7 mouse cellular contexts compared by ENCODE assay signal in the genomic region with DNA sequence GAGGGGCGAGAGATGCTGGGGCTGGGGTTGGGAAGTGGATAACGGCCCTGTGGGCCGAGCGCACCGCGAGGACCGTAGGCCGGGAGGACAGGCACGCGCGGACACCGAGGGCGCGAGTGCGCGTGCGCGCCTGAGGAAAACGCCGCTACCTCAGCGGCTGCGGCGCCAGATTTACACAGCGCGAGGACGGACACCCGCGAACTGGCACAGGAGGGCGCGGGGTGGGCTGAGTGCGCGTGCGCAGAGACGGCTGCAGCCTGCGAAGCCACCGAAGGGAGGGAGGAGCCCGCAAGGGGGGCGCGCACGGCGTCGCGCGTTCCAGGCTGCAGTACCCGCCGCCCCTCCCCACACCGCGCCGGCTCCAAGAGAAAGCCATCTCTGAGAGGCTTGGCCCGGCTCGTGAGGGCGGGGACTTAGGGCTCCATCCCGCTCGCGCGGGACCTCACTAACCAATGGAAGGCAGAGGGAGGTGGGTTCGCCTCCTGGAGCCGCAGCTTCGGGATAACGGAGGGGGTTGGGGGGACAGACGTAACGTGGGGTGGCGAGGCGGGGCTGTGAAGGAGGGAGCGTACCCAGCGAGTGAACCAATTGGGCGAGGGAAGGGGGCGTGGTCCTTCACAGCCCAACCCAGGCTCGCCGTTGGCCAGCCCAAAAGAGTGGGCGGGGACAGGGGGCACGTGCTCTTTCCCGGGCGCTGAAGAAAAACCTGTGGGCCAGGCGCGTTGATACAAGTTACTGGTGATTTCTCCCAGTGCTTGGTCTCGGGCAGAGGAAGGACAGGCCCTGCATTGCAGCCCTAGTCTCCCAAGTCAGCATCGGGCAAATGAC. TPM values are rescaled to one million over a fixed set of nuclear protein-coding genes. Genes with fewer than 3 reads are reported as not detected.
DNase-seq lines count a peak whose midpoint lies in the region; ATAC-seq and TF ChIP-seq lines count a peak whose summit lies in the region.

A gene (minus strand): TSS at position 106 of the 828 bp plus-strand sequence.

- TF ChIP-seq POLR2A in small intestine, adult 2 months (IDR thresholded peaks at IDR 0.05; ENCODE audit: low read depth, low read length) = peak; percentile 57

- H3K27ac ChIP-seq in embryonic facial prominence, embryonic 10.5 days (replicated peaks) = peak within 1 kb of the TSS; percentile 99
- peak within 1 kb of the TSS; percentile 98 for H3K27ac ChIP-seq in intestine, postnatal 0 days (ENCODE audit: low read depth, low read length)
- peak within 1 kb of the TSS; percentile 100 for H3K27ac ChIP-seq in midbrain, embryonic 12.5 days (replicated peaks)
- H3K27ac ChIP-seq in small intestine, adult 2 months (ENCODE audit: insufficient read depth, low read depth, low read length) = peak within 1 kb of the TSS; percentile 84

- peak within 1 kb of the TSS; percentile 89 for H3K4me2 ChIP-seq in intestine, postnatal 0 days (replicated peaks; ENCODE audit: low read depth)
- peak within 1 kb of the TSS; percentile 91 for H3K4me2 ChIP-seq in midbrain, embryonic 12.5 days (replicated peaks)

- no peaks in the 10 kb centered on the region for H3K9me3 ChIP-seq in embryonic facial prominence, embryonic 10.5 days
- no peaks in the 10 kb centered on the region for H3K9me3 ChIP-seq in intestine, postnatal 0 days (ENCODE audit: control insufficient read depth)
- no peaks in the 10 kb centered on the region for H3K9me3 ChIP-seq in midbrain, embryonic 12.5 days

- peaks cover 11% of the 10 kb centered on the region; the same call in 1 of the 2 replicates for H3K36me3 ChIP-seq in embryonic facial prominence, embryonic 10.5 days (replicated peaks)
- H3K36me3 ChIP-seq in intestine, postnatal 0 days (ENCODE audit: control insufficient read depth, insufficient read depth) = no peaks in the 10 kb centered on the region
- no peaks in the 10 kb centered on the region for H3K36me3 ChIP-seq in midbrain, embryonic 12.5 days
- no peaks in the 10 kb centered on the region for H3K36me3 ChIP-seq in small intestine, adult 2 months (ENCODE audit: control insufficient read depth, insufficient read depth, low read length)

- under 1% methylated on average over 78 of the region's 78 CpGs for WGBS in embryonic facial prominence, embryonic 10.5 days
- under 1% methylated on average over 75 of the region's 78 CpGs for WGBS in intestine, postnatal 0 days
- under 1% methylated on average over 70 of the region's 78 CpGs for WGBS in midbrain, embryonic 12.5 days
- WGBS in small intestine, adult 2 months = under 1% methylated on average over 78 of the region's 78 CpGs

- TF ChIP-seq CTCF in intestine, postnatal 0 days (IDR thresholded peaks at IDR 0.05; ENCODE audit: low read depth) = peak; percentile 1; the same call in 1 of the 2 replicates
- no peak for TF ChIP-seq CTCF in small intestine, adult 2 months (IDR thresholded peaks at IDR 0.05; ENCODE audit: extremely low read depth, insufficient read length, insufficient replicate concordance, low read depth, low read length)

- intact Hi-C loops in left cerebral cortex, postnatal 4 days (cut with DNase I) = loop anchor here (5.0 kb wide), 2 partner anchors 43 to 123 kb away; no protein-coding TSS in a partner anchor

- peak; percentile 96 for ATAC-seq in intestine, postnatal 0 days
- ATAC-seq in midbrain, embryonic 12.5 days (ENCODE audit: low FRiP score, low read depth) = peak; percentile 98

- H3K27me3 ChIP-seq in embryonic facial prominence, embryonic 10.5 days (replicated peaks; ENCODE audit: low read depth, poor library complexity, severe bottlenecking) = peaks cover 4% of the 10 kb centered on the region
- H3K27me3 ChIP-seq in intestine, postnatal 0 days (replicated peaks; ENCODE audit: control insufficient read depth, insufficient read depth, low read length) = 0 out of 2 replicates have a peak, but pooled peaks cover 4% of the 10 kb centered on the region
- H3K27me3 ChIP-seq in midbrain, embryonic 12.5 days = peaks cover 20% of the 10 kb centered on the region
- peaks cover 7% of the 10 kb centered on the region; the same call in 1 of the 2 replicates for H3K27me3 ChIP-seq in small intestine, adult 2 months (ENCODE audit: control insufficient read depth, insufficient read depth, low read length)

- peak within 1 kb of the TSS; percentile 93 for H3K4me3 ChIP-seq in embryonic facial prominence, embryonic 10.5 days
- H3K4me3 ChIP-seq in intestine, postnatal 0 days (ENCODE audit: low read depth, low read length) = peak within 1 kb of the TSS; percentile 98
- peak within 1 kb of the TSS; percentile 95 for H3K4me3 ChIP-seq in midbrain, embryonic 12.5 days
- H3K4me3 ChIP-seq in small intestine, adult 2 months (ENCODE audit: low read depth, low read length) = peak within 1 kb of the TSS; percentile 72

- peaks cover 58% of the 10 kb centered on the region for H3K4me1 ChIP-seq in embryonic facial prominence, embryonic 10.5 days
- H3K4me1 ChIP-seq in intestine, postnatal 0 days (replicated peaks; ENCODE audit: control insufficient read depth, insufficient read depth, low read length) = no peaks in the 10 kb centered on the region
- H3K4me1 ChIP-seq in midbrain, embryonic 12.5 days = peaks cover 52% of the 10 kb centered on the region
- H3K4me1 ChIP-seq in small intestine, adult 2 months (ENCODE audit: control insufficient read depth, insufficient read depth, insufficient read length, low read length) = peaks cover 6% of the 10 kb centered on the region; the same call in 1 of the 2 replicates

- peak within 1 kb of the TSS; percentile 94 for H3K9ac ChIP-seq in intestine, postnatal 0 days (ENCODE audit: low read depth, low read length)
- peak within 1 kb of the TSS; percentile 99 for H3K9ac ChIP-seq in midbrain, embryonic 12.5 days (replicated peaks)

- DNase-seq in adrenal gland, postnatal 10 days = peak; percentile 99
- DNase-seq in embryonic facial prominence, embryonic 10.5 days (ENCODE audit: low spot score) = peak; percentile 100
- DNase-seq in gonadal fat pad, adult 2 months (ENCODE audit: low read depth) = peak; percentile 83
- peak; percentile 100 for DNase-seq in left cerebral cortex, postnatal 4 days

RNA-seq across cellular contexts. Expression of the gene that starts here (rescaled TPM):
- total RNA-seq in adrenal gland, postnatal 10 days (2021) = 10 to 100 TPM; 49.3 to 56.1 TPM
- polyA plus RNA-seq in embryonic facial prominence, embryonic 10.5 days (2016; fragmentation: Nextera tagmentation; extraction: Ambion mirVana) = 32.4 and 32.6 TPM in 2 replicates
- polyA plus RNA-seq in gonadal fat pad, adult 2 months (2012; rRNA removed) = 19.2 and 20.2 TPM in 2 replicates
- polyA plus RNA-seq in intestine, postnatal 0 days (2015; fragmentation: Nextera tagmentation; extraction: Ambion mirVana) = 3.3 and 3.4 TPM in 2 replicates
- 100 to 1,000 TPM; 173 to 176 TPM for total RNA-seq in left cerebral cortex, postnatal 4 days (2021)
- polyA plus RNA-seq in midbrain, embryonic 12.5 days (2016; fragmentation: Nextera tagmentation; extraction: Ambion mirVana) = 39.1 and 40.2 TPM in 2 replicates
- 3.6 and 11.6 TPM in 2 replicates for polyA plus RNA-seq in small intestine, adult 2 months (2012; rRNA removed)

Comparison
In these comparisons a context has a peak if more than half of its experiments do, and no peak if none do; other contexts are left out.
1. Peak in every context shown above with its lines: DNase-seq, ATAC-seq, H3K4me3 ChIP-seq and H3K27ac ChIP-seq.